Mouse (Mus musculus): ENCODE results near the gene Mgat5b. TPM values are rescaled to one million over a fixed set of nuclear protein-coding genes. Genes with fewer than 3 reads are reported as not detected.

The Mgat5b gene
- 63.5 and 77.1 TPM in 2 replicates for polyA plus RNA-seq (2012; rRNA removed)

DNA sequence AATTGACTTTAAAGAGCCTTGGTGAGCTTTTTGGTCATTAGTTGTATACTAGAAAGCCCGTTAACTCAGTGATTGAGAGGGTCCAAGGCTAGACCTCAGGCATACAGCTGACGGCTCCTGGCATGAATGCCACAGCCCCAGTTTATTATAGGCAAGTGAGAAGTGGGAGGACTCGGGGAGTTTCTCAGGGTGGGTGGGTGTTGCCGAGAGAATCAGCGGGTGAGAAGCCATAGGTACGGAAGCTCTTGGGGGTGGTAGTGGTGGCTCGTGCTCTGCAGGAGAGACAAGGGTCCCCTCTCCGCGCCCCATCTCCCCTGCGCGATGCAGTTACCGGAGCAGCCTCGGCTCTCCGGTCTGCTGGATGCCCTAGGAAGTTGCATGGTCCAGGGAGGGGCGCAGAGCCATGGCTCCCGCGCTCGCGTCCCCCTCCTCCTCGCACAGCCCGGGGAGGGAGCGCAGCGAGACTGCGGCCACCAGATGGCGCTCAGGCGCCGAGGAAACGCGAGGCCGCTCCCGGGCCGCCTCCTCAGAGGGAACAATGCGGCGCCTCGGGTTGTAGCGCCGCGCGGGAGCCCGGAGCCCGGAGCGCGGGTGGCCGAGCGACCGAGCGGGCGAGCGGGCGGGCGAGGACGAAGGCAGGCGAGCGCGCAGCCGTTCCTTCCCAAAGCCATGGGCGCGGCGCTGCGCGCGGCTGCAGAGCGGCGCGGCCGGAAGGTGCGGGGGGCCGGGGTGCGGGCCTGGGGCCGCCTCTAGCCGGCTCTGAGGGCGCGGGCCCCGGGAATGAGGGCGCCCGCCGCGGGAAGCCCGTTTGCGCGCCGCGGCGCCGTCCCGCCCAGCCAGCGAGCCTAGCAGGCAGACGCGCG lies at the start of gene Mgat5b:
Gene Mgat5b, plus strand, starts transcription at position 541 of the 863 bp plus-strand sequence.

Other genes with a start within 250 kb of the Mgat5b start
- gene St6galnac1, start 143.4 kb upstream of the Mgat5b start, polyA plus RNA-seq (2012; rRNA removed) = not detected in 2 replicates
- 17.7 and 26.6 TPM in 2 replicates for gene Mxra7, start 90.8 kb upstream of the Mgat5b start, polyA plus RNA-seq (2012; rRNA removed)
- gene Mettl23, start 75.6 kb upstream of the Mgat5b start, polyA plus RNA-seq (2012; rRNA removed) = 54.5 and 57.0 TPM in 2 replicates
- 56.7 and 60.6 TPM in 2 replicates for gene Jmjd6, start 75.4 kb upstream of the Mgat5b start, polyA plus RNA-seq (2012; rRNA removed)
- gene Mfsd11, start 66.4 kb upstream of the Mgat5b start, polyA plus RNA-seq (2012; rRNA removed) = 35.3 and 37.5 TPM in 2 replicates
- 693 and 739 TPM in 2 replicates for gene Srsf2, start 65.8 kb upstream of the Mgat5b start, polyA plus RNA-seq (2012; rRNA removed)
- 72.3 and 73.4 TPM in 2 replicates for gene Sec14l1, start 196.3 kb downstream of the Mgat5b start, polyA plus RNA-seq (2012; rRNA removed)

Measured in central nervous system, embryonic 14 days (tissue).